Mouse (Mus musculus) neural tube, embryonic 15.5 days (tissue): ENCODE measurements around the gene Morn1. TPM values are rescaled to one million over a fixed set of nuclear protein-coding genes. Genes with fewer than 3 reads are reported as not detected.

ENCODE experiments used
- ATAC-seq: fragments of 200-750 bp; cut with Nextera tagmentation; 2 replicates; pipeline ENCODE4 v1.8.0; 2017; ENCODE audit warnings: mild to moderate bottlenecking, moderate TSS enrichment, moderate library complexity; ENCODE audit not compliant: low FRiP score
- H3K27ac ChIP-seq: fragments of 300-500 bp; sonication (generic); replicated peaks from 2 replicates; pipeline ENCODE4 v1.5.1; 2015; ENCODE audit warnings: mild to moderate bottlenecking, inconsistent platforms
- H3K27me3 ChIP-seq: fragments of 300-500 bp; sonication (generic); replicated peaks from 2 replicates; pipeline ENCODE4 v1.6.1; 2015; ENCODE audit warnings: inconsistent platforms
- H3K36me3 ChIP-seq: fragments of 300-500 bp; sonication (generic); 2 replicates; pipeline ENCODE4 v1.6.1; 2015; ENCODE audit warnings: inconsistent platforms
- H3K4me1 ChIP-seq: fragments of 300-500 bp; sonication (generic); 2 replicates; pipeline ENCODE4 v1.6.1; 2015; ENCODE audit warnings: inconsistent platforms
- H3K4me2 ChIP-seq: fragments of 300-500 bp; sonication (generic); 2 replicates; pipeline ENCODE4 v1.6.1; 2015; ENCODE audit warnings: inconsistent platforms, mild to moderate bottlenecking, moderate library complexity
- H3K4me3 ChIP-seq: fragments of 300-500 bp; sonication (generic); replicated peaks from 2 replicates; pipeline ENCODE4 v1.5.1; 2015; ENCODE audit warnings: mild to moderate bottlenecking, inconsistent platforms
- H3K9ac ChIP-seq: fragments of 300-500 bp; sonication (generic); replicated peaks from 2 replicates; pipeline ENCODE4 v1.6.1; 2015; ENCODE audit warnings: mild to moderate bottlenecking, inconsistent platforms
- H3K9me3 ChIP-seq: fragments of 300-500 bp; sonication (generic); replicated peaks from 2 replicates; pipeline ENCODE4 v1.6.1; 2016; ENCODE audit warnings: inconsistent platforms
- WGBS: fragments of 180-500 bp; shearing (Covaris S2); methylation state at CpG from one replicate; pipeline ENCODE4 v1.1.7; 2015; ENCODE audit warnings: mixed read lengths; 5-methylcytosine and 5-hydroxymethylcytosine counted together
- polyA plus RNA-seq: library from polyadenylated mRNA; unstranded; fragments of >200 nt; fragmentation: Nextera tagmentation; extraction: Ambion mirVana; gene quantifications from 2 replicates; pipeline ENCODE4 v1.2.1, GENCODE M21; 2015

Gene Morn1
- polyA plus RNA-seq, 1 experiment from 2014 or later = 6.4 TPM

DNA sequence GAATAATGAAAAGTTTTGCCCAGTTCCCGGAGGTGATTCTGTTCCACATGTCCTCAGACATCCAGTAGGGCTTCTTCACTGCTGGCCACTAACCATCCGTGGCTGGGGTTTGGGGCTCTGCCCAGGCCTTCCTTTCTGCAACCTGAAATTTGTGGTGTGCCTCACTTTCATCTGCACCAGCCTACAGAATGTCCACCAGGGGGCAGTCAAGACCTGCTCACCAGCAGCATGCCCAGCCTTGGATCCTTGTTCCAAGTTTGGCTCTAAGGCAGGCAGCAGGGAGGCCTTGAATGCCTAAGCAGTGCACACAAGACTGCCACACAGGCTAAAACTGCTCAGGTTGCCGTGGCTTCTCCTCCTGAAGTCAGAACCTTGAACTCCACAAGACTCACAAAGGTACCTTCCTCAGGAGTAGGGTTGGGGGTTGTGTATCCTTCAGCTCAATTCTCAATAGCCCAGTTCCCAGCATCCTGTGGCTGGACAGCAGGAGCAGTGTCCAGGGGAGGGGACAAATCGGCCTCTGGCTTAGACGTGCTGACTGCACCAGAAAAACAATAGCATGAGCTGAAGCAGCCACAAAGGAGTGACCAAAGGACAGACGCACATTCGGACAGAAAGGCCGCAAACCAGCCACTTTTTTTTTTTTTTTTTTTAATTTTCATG lies 9.0 kb downstream of the Morn1 start:
- 34% methylated on average over 8 of the region's 8 CpGs for WGBS
- H3K36me3 ChIP-seq = peaks cover 7% of the 10 kb centered on the region; the same call in 1 of the 2 replicates
- ATAC-seq = peak; percentile 85
- H3K9ac ChIP-seq = no peak overlapping the region
- H3K27ac ChIP-seq = peak overlapping the region; percentile 28; the same call in 1 of the 2 replicates
- H3K9me3 ChIP-seq = no peaks in the 10 kb centered on the region
- H3K4me1 ChIP-seq = peaks cover 8% of the 10 kb centered on the region; the same call in 1 of the 2 replicates
- no peaks in the 10 kb centered on the region for H3K27me3 ChIP-seq
- H3K4me3 ChIP-seq = no peak overlapping the region
- H3K4me2 ChIP-seq = no peak overlapping the region

DNA sequence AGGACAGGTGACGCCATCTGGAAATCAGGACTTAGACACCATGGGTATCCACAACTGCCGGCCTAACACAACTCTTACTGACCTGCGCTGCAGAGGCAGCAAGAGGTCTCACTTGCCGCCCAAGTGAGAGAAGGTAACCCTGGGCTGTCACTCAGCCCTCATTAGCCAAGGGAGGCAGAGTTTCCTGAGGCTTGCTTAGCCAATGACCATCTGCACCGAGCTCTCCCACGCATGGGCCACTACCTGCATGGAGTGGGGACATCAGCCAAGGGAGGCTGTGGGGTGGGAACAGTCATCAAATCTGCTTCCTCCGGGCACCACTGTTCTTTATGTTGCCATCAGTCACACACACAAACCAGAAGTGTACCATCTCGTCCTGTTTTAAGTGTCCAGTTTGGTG lies 9.6 kb downstream of the Morn1 start:
- H3K36me3 ChIP-seq = peaks cover 5% of the 10 kb centered on the region; the same call in 1 of the 2 replicates
- H3K9ac ChIP-seq = no peak overlapping the region
- no peak for ATAC-seq
- H3K4me1 ChIP-seq = peaks cover 8% of the 10 kb centered on the region; the same call in 1 of the 2 replicates
- no peak overlapping the region for H3K4me2 ChIP-seq
- H3K9me3 ChIP-seq = no peaks in the 10 kb centered on the region
- 85% methylated on average over 8 of the region's 8 CpGs for WGBS
- H3K27ac ChIP-seq = no peak overlapping the region
- H3K27me3 ChIP-seq = no peaks in the 10 kb centered on the region
- H3K4me3 ChIP-seq = no peak overlapping the region

DNA sequence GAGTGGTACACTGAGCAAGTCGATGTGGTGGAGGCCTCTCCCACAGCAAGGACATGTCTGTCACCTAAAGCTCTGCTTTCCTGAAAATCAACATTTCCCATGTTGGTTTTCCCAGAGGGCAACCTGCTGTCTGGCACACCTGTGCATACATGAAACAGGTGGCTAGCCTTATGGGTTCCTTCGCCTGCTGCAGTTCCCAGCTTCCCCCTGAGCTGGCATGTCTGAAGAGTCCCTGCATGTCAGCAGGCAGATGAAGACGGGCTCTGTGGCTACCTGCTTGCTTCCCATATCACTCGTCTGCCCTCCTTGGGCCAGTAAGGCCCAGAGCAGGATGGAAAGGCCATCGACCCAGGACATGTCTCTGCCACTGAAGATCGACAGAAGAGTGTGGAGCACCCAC lies 11.1 kb downstream of the Morn1 start:
- Histone ChIP-seq H3K36me3 (no peaks in the 10 kb centered on the region; the same call in 1 of the 2 replicates), H3K27me3 (no peaks in the 10 kb centered on the region), H3K9ac (no peak overlapping the region), H3K9me3 (no peaks in the 10 kb centered on the region), H3K4me2 (no peak overlapping the region), H3K27ac (no peak overlapping the region), H3K4me1 (peaks cover 8% of the 10 kb centered on the region; the same call in 1 of the 2 replicates), H3K4me3 (no peak overlapping the region)
- WGBS = 87% methylated on average over 6 of the region's 6 CpGs
- no peak for ATAC-seq

DNA sequence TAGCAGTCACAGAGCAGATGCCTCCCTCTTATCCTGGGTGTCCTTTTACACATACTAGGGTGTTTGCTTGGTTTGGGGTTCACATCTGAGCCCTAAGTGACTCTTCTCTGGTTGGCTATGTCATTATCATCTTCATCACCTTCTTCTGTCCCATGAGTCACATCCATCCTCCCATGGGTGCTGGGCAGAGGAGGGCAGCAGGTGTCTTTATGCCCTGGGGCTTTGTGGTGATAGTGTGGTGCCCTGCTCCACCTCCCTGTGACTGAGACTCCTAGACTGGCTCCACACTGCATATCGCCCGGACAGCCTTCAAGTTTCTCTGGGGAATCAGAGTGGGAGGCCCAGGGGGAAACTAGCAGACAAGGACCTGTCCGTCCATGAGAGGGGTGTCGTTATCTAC lies 12.2 kb downstream of the Morn1 start:
- Histone ChIP-seq H3K9ac (no peak overlapping the region), H3K36me3 (no peaks in the 10 kb centered on the region), H3K4me3 (no peak overlapping the region), H3K4me2 (no peak overlapping the region), H3K4me1 (peaks cover 8% of the 10 kb centered on the region; the same call in 1 of the 2 replicates), H3K9me3 (no peaks in the 10 kb centered on the region), H3K27ac (no peak overlapping the region), H3K27me3 (no peaks in the 10 kb centered on the region)
- WGBS = 76% methylated on average over 4 of the region's 4 CpGs
- no peak for ATAC-seq

DNA sequence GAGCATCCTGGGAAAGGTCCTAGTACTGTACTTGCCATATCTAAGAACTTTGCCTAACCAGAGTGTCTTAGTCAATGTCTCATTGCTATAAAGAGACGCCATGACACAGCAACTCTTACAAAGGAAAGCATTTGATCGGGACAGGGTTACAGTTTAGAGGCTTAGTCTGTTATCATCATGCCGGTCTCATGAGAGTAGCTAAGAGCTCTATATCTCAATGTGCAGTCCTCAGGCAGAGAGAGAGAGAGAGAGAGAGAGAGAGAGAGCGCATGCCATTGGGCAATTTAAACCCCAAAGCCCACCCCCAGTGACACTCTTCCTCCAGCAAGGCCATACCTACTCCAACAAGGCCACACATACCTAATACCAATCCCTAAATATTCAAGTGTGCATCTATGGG lies 21.5 kb downstream of the Morn1 start:
- Histone ChIP-seq H3K27ac (no peak overlapping the region), H3K9me3 (no peaks in the 10 kb centered on the region), H3K9ac (no peak overlapping the region), H3K27me3 (no peaks in the 10 kb centered on the region), H3K4me1 (no peaks in the 10 kb centered on the region), H3K36me3 (no peaks in the 10 kb centered on the region), H3K4me2 (no peak overlapping the region), H3K4me3 (no peak overlapping the region)
- ATAC-seq = no peak
- WGBS = 92% methylated on average over 4 of the region's 4 CpGs

DNA sequence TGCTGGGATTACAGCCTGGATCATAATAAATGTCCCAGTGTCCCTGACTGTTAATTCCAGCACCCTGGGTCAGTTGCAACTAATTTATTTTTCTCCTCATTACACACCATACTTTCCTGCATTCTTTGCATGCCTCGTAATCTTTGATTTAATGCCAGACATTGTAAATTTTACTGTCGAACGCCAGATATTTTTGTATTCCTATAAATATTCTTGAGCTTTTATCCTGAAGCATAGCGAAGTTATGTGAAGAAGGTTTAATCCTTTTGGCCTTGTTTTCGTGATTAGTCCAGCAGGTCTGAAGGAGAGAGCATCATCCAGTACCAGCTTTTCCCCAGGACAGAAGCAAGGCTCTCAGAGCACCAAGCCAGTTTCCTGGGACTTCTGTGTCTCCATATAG lies 23.1 kb downstream of the Morn1 start:
- no peak overlapping the region for H3K4me3 ChIP-seq
- H3K4me2 ChIP-seq = no peak overlapping the region
- no peak overlapping the region for H3K27ac ChIP-seq
- no peaks in the 10 kb centered on the region for H3K36me3 ChIP-seq
- H3K4me1 ChIP-seq = peaks cover 3% of the 10 kb centered on the region; the same call in 1 of the 2 replicates
- no peaks in the 10 kb centered on the region for H3K27me3 ChIP-seq
- H3K9ac ChIP-seq = no peak overlapping the region
- 66% methylated on average over 5 of the region's 5 CpGs for WGBS
- ATAC-seq = no peak
- H3K9me3 ChIP-seq = no peaks in the 10 kb centered on the region

DNA sequence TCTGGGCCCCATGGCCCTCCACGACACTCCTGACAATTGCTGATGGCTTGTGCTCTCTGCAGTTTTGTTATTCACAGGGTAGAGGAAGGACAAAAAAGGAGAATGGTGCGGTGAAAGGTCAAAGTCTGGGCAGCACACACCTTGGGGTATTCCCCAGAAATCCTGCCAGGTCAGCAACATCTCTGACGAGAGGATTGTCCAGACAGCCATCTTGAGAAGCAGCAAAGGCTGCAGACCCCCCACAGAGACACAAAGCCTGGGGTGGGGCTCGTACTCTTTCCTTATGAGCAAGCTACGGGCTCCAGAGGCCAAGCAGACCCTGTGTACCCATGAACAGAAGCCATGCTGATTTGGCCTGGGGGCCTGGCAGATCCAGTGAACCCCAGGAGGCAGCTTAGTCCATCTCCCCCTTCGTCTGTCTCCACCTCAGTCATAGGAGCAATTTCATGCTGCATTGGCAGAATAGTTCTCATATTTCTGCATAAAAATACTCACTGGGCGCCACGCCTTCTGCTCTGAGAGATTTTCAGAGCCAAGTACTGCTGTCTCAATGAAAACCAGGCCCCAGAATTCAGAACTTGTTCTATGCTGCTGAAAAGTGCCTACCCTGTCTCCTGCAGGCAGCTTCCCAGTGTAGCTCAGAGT lies 27.5 kb downstream of the Morn1 start:
- Histone ChIP-seq H3K4me3 (no peak overlapping the region), H3K4me2 (no peak overlapping the region), H3K27ac (no peak overlapping the region), H3K27me3 (no peaks in the 10 kb centered on the region; the same call in 1 of the 2 replicates), H3K4me1 (peaks cover 11% of the 10 kb centered on the region), H3K9ac (no peak overlapping the region; the same call in 1 of the 2 replicates), H3K36me3 (no peaks in the 10 kb centered on the region), H3K9me3 (no peaks in the 10 kb centered on the region)
- ATAC-seq = no peak
- WGBS = 69% methylated on average over 8 of the region's 8 CpGs

DNA sequence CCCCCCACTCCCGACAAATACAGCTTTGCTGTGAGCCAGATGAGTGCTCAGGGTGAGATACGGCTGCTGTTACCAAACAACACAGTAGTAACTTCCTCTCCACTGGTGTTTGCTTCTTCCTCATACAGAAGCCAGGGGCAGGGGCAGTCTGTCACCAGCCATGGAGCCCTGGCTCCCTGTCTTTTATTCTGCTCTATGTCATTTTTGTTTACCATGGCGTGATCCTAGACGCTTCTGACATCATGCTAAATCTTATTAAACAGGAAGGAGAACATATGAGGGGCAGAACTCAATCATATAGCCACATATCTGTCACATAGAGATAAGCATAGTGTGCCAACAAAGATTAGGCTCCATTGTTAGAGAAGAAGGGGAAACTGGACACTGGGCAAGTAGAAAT lies 30.2 kb downstream of the Morn1 start:
- no peak overlapping the region for H3K27ac ChIP-seq
- no peak overlapping the region for H3K9ac ChIP-seq
- 72% methylated on average over 4 of the region's 4 CpGs for WGBS
- H3K4me3 ChIP-seq = no peak overlapping the region
- no peaks in the 10 kb centered on the region for H3K36me3 ChIP-seq
- no peak for ATAC-seq
- no peaks in the 10 kb centered on the region for H3K9me3 ChIP-seq
- peaks cover 18% of the 10 kb centered on the region for H3K4me1 ChIP-seq
- H3K4me2 ChIP-seq = no peak overlapping the region
- no peaks in the 10 kb centered on the region; the same call in 1 of the 2 replicates for H3K27me3 ChIP-seq

DNA sequence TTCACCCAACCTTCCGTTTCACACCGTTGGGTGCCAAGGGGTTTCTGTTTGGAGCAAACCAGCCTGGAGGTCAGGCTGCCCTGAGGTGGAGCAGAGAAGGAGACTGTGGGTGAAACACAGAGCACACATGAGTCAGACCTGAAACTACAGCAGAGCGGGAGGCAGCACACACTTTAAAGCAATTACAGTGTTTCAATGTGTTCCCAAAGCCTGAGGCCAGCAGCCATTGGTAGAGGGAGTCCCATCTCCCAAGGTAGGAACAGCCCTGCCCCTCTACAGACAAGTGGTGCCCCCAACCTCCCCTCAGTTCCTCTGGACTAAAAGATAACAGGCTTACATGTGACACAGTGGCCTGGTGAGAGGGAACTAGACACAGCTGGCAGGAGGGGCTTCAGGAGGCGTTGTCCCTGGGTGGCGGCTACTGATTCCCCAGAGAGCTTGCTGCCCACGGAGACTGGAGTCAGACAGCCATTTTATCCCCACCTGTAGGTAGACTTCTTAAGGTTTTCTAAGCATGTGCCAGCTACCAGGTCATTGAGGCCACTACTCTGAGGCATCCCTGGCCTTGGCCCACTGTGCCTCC lies 31.1 kb downstream of the Morn1 start:
- H3K27ac ChIP-seq = no peak overlapping the region
- ATAC-seq = no peak
- H3K36me3 ChIP-seq = no peaks in the 10 kb centered on the region
- WGBS = 75% methylated on average over 6 of the region's 6 CpGs
- H3K27me3 ChIP-seq = no peaks in the 10 kb centered on the region; the same call in 1 of the 2 replicates
- no peak overlapping the region for H3K4me3 ChIP-seq
- peaks cover 25% of the 10 kb centered on the region for H3K4me1 ChIP-seq
- H3K9me3 ChIP-seq = no peaks in the 10 kb centered on the region
- H3K9ac ChIP-seq = no peak overlapping the region
- H3K4me2 ChIP-seq = no peak overlapping the region

DNA sequence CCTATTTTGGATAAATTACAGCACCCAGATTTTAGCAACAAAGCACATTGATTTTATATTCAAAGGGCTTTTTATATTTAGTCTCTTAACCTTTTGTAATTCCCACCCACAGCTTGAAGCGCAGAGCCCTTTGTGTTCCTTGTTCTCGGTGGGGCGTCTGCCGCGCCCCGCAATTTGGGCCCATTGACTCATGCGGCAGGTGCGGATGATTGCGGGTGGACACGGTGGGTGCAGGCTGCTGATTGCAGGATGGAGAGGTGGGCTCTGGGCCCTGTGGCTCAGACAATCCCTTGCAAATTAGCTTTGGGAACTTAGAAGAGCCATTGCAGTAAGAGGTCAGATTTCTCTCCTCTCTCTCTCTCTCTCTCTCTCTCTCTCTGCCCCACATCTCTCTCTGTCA lies 31.9 kb downstream of the Morn1 start:
- Histone ChIP-seq H3K4me1 (peaks cover 32% of the 10 kb centered on the region), H3K36me3 (no peaks in the 10 kb centered on the region), H3K27me3 (no peaks in the 10 kb centered on the region; the same call in 1 of the 2 replicates), H3K27ac (no peak overlapping the region), H3K4me2 (no peak overlapping the region), H3K4me3 (no peak overlapping the region), H3K9me3 (no peaks in the 10 kb centered on the region), H3K9ac (no peak overlapping the region)
- ATAC-seq = no peak
- 27% methylated on average over 10 of the region's 10 CpGs for WGBS

DNA sequence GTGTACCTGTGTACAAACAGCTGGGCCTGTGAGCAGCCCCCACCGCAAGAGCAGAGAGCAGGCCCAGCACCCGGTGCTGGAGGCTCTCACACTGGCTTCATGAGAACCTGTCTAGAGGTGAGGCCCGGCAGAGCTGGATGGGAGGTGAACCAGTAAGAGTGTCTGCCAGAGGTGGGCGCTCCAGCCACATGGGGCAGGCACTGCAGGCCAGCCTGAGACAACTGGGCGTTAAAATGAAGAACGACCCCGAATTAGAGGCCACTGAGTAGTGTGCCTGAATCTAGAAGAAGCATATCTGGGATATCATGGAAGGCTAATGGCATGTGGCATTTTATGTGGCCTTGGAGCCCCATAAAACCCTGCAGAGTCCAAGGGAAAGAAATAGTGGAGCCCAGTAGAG lies 33.7 kb downstream of the Morn1 start:
- no peak overlapping the region for H3K4me2 ChIP-seq
- H3K36me3 ChIP-seq = no peaks in the 10 kb centered on the region
- no peak overlapping the region for H3K4me3 ChIP-seq
- no peak overlapping the region for H3K27ac ChIP-seq
- ATAC-seq = no peak
- WGBS = 76% methylated on average over 7 of the region's 7 CpGs
- no peaks in the 10 kb centered on the region; the same call in 1 of the 2 replicates for H3K27me3 ChIP-seq
- no peak overlapping the region for H3K9ac ChIP-seq
- H3K9me3 ChIP-seq = no peaks in the 10 kb centered on the region
- H3K4me1 ChIP-seq = peaks cover 35% of the 10 kb centered on the region

DNA sequence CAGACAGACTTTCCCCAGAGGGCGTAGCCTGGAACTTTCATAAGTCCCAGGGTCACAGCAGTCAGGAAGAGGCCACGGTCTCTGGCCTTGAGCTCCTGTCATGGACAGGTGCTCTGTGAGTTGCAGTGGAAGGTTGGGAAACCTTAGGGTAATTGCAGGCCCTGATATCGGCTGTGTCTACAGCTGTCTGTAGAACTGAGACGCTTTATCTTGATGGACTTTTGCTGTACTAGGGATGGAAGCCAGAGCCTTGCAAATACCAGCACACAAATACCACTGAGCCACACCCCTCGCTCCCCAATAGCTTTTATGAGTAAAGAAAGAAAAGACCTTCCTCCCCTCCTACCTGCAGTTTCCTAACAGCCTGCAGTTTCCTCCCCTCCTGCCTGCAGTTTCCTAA lies 34.2 kb downstream of the Morn1 start:
- H3K4me3 ChIP-seq = no peak overlapping the region
- no peaks in the 10 kb centered on the region for H3K36me3 ChIP-seq
- ATAC-seq = no peak
- no peak overlapping the region for H3K4me2 ChIP-seq
- no peak overlapping the region for H3K9ac ChIP-seq
- peaks cover 35% of the 10 kb centered on the region for H3K4me1 ChIP-seq
- H3K27ac ChIP-seq = no peak overlapping the region
- WGBS = 71% methylated on average over 5 of the region's 5 CpGs
- H3K27me3 ChIP-seq = no peaks in the 10 kb centered on the region; the same call in 1 of the 2 replicates
- H3K9me3 ChIP-seq = no peaks in the 10 kb centered on the region
